Mouse (Mus musculus) intestine, embryonic 14.5 days (tissue): ENCODE results near the gene A730009L09Rik. TPM values are rescaled to one million over a fixed set of nuclear protein-coding genes. Genes with fewer than 3 reads are reported as not detected.

ENCODE experiments used
- ATAC-seq: fragments of 200-750 bp; cut with Nextera tagmentation; replicated peaks from 2 replicates; pipeline ENCODE4 v1.8.0; 2017; ENCODE audit warnings: low read depth, moderate number of reproducible peaks, moderate TSS enrichment, moderate library complexity; ENCODE audit not compliant: low FRiP score, low TSS enrichment
- DNase-seq: peaks from one replicate; pipeline ENCODE4 v3.0.0-alpha.2; 2018; ENCODE audit warnings: low spot score
- H3K27ac ChIP-seq: fragments of 300-500 bp; sonication (generic); 2 replicates; pipeline ENCODE4 v1.5.1; 2014; ENCODE audit warnings: low read depth, mild to moderate bottlenecking, control low read depth
- H3K27me3 ChIP-seq: fragments of 300-500 bp; sonication (generic); replicated peaks from 2 replicates; pipeline ENCODE4 v1.6.1; 2014; ENCODE audit warnings: low read length, control low read depth; ENCODE audit not compliant: control insufficient read depth, insufficient read depth
- H3K36me3 ChIP-seq: fragments of 300-500 bp; sonication (generic); 2 replicates; pipeline ENCODE4 v1.6.1; 2014; ENCODE audit warnings: low read length, control low read depth; ENCODE audit not compliant: control insufficient read depth, insufficient read depth
- H3K4me1 ChIP-seq: fragments of 300-500 bp; sonication (generic); replicated peaks from 2 replicates; pipeline ENCODE4 v1.6.1; 2014; ENCODE audit warnings: low read length, control low read depth, mixed read lengths; ENCODE audit not compliant: control insufficient read depth, insufficient read depth
- H3K4me2 ChIP-seq: fragments of 300-500 bp; sonication (generic); 2 replicates; pipeline ENCODE4 v1.6.1; 2014; ENCODE audit warnings: low read length
- H3K4me3 ChIP-seq: fragments of 300-500 bp; sonication (generic); 2 replicates; pipeline ENCODE4 v1.5.1; 2014; ENCODE audit warnings: low read depth, low read length, control low read depth, mixed read lengths
- H3K9ac ChIP-seq: fragments of 300-500 bp; sonication (generic); 2 replicates; pipeline ENCODE4 v1.6.1; 2014; ENCODE audit warnings: mild to moderate bottlenecking, low read length
- H3K9me3 ChIP-seq: fragments of 300-500 bp; sonication (generic); 2 replicates; pipeline ENCODE4 v1.6.1; 2016; ENCODE audit warnings: low read length, control low read depth; ENCODE audit not compliant: control insufficient read depth
- WGBS: fragments of 180-500 bp; shearing (Covaris S2); extraction: QIAGEN DNeasy Blood & Tissue Kit; methylation state at CpG from one replicate; pipeline ENCODE4 v1.1.7; 2014; 5-methylcytosine and 5-hydroxymethylcytosine counted together
- polyA plus RNA-seq: library from polyadenylated mRNA; unstranded; fragments of >200 nt; fragmentation: Nextera tagmentation; extraction: Ambion mirVana; gene quantifications from 2 replicates; pipeline ENCODE4 v1.2.1, GENCODE M21; 2014

Gene A730009L09Rik
- polyA plus RNA-seq = not detected in 2 replicates

DNA sequence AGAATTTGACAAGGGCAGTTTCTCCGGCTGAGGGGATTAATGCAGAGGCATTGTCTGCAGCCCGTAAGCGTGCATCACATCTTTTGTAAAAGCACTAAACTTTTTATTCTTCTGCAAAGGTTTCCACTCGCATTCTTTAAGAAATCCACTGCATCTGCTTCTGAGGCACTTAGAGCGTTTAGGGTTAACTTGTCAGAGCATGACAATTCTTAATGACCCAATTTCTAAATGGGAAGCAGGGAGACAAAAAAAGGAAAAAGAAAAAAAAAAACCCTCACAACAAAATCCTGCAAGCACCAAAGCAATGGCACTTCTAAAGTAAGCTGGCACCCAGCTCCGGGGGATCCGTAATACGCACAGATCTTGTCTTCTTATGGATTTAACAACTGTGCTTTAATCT lies at the start of gene A730009L09Rik:
Gene A730009L09Rik (plus strand): TSS at position 301 of the 400 bp plus-strand sequence.
- Histone ChIP-seq H3K4me3 (no peak within 1 kb of the TSS), H3K4me2 (no peak within 1 kb of the TSS), H3K36me3 (no peaks in the 10 kb centered on the region), H3K9me3 (no peaks in the 10 kb centered on the region), H3K27ac (no peak within 1 kb of the TSS), H3K9ac (no peak within 1 kb of the TSS), H3K4me1 (no peaks in the 10 kb centered on the region), H3K27me3 (no peaks in the 10 kb centered on the region)
- no peak for DNase-seq
- ATAC-seq = no peak
- WGBS = 81% methylated on average over 8 of the region's 8 CpGs

- WGBS = 88% methylated on average over 6 of the region's 6 CpGs
- no peaks in the 10 kb centered on the region for H3K9me3 ChIP-seq
- no peaks in the 10 kb centered on the region for H3K27me3 ChIP-seq
- no peaks in the 10 kb centered on the region for H3K36me3 ChIP-seq
- no peak overlapping the region for H3K9ac ChIP-seq
- H3K4me3 ChIP-seq = no peak overlapping the region
- H3K27ac ChIP-seq = no peak overlapping the region
- DNase-seq (no peak), ATAC-seq (no peak)
- no peaks in the 10 kb centered on the region for H3K4me1 ChIP-seq
- H3K4me2 ChIP-seq = no peak overlapping the region
These were observed 49.2 kb upstream of the A730009L09Rik start for GRCm38 (mm10) chr16:84465581-84466165.

- 9% methylated on average over 1 of the region's 1 CpGs for WGBS
- no peaks in the 10 kb centered on the region for H3K36me3 ChIP-seq
- H3K4me1 ChIP-seq = no peaks in the 10 kb centered on the region
- ATAC-seq = no peak
- no peak for DNase-seq
- H3K9ac ChIP-seq = no peak overlapping the region
- H3K4me2 ChIP-seq = no peak overlapping the region
- no peaks in the 10 kb centered on the region for H3K9me3 ChIP-seq
- H3K27ac ChIP-seq = no peak overlapping the region
- H3K4me3 ChIP-seq = no peak overlapping the region
- no peaks in the 10 kb centered on the region for H3K27me3 ChIP-seq
These were observed 46.0 kb upstream of the A730009L09Rik start for GRCm38 (mm10) chr16:84468898-84469297.

- Histone ChIP-seq H3K4me3 (no peak overlapping the region), H3K27ac (no peak overlapping the region), H3K36me3 (no peaks in the 10 kb centered on the region), H3K27me3 (no peaks in the 10 kb centered on the region), H3K4me2 (no peak overlapping the region), H3K4me1 (no peaks in the 10 kb centered on the region), H3K9me3 (no peaks in the 10 kb centered on the region), H3K9ac (no peak overlapping the region)
- WGBS = 58% methylated on average over 1 of the region's 1 CpGs
- no peak for DNase-seq
- ATAC-seq = no peak
These were observed 44.9 kb upstream of the A730009L09Rik start for GRCm38 (mm10) chr16:84469994-84470393.

GRCm38 (mm10) chr16:84473406-84473805 lies 41.5 kb upstream of the A730009L09Rik start:
- H3K9ac ChIP-seq = no peak overlapping the region
- DNase-seq (no peak), ATAC-seq (no peak)
- H3K9me3 ChIP-seq = no peaks in the 10 kb centered on the region
- H3K27me3 ChIP-seq = no peaks in the 10 kb centered on the region
- no peaks in the 10 kb centered on the region for H3K36me3 ChIP-seq
- H3K4me1 ChIP-seq = no peaks in the 10 kb centered on the region
- H3K27ac ChIP-seq = no peak overlapping the region
- H3K4me3 ChIP-seq = no peak overlapping the region
- 88% methylated on average over 6 of the region's 6 CpGs for WGBS
- H3K4me2 ChIP-seq = no peak overlapping the region

- 83% methylated on average over 4 of the region's 4 CpGs for WGBS
- ATAC-seq = no peak
These were observed 40.2 kb upstream of the A730009L09Rik start for GRCm38 (mm10) chr16:84474712-84475111.

DNA sequence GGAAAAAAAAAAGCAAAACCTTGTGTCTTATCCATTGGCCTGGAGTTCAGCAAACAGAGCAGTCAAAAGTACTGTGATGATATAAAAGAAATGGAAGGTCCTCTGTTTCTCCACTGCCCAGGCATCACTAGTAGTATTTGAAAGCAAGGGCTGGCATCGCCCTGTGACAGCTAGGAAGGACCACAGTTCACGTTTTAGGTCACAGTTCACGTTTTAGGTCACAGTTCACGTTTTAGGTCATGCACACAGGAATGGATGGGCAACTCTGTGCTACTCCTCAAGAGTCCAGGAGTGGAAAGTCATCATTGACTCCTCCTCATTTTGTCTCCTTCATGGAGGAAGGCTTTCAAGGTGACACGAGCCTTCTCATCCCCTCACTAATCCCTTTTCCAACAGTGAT lies 38.0 kb upstream of the A730009L09Rik start:
- ATAC-seq (no peak), DNase-seq (no peak)
- Histone ChIP-seq H3K4me2 (no peak overlapping the region), H3K36me3 (no peaks in the 10 kb centered on the region), H3K4me1 (no peaks in the 10 kb centered on the region), H3K4me3 (no peak overlapping the region), H3K9ac (no peak overlapping the region), H3K9me3 (no peaks in the 10 kb centered on the region), H3K27me3 (no peaks in the 10 kb centered on the region), H3K27ac (no peak overlapping the region)
- WGBS = 74% methylated on average over 5 of the region's 5 CpGs

More at GRCm38 (mm10) chr16:84474712-84475111, 40.2 kb upstream of the A730009L09Rik start:
- H3K36me3 ChIP-seq = no peaks in the 10 kb centered on the region
- H3K4me2 ChIP-seq = no peak overlapping the region
- no peaks in the 10 kb centered on the region for H3K4me1 ChIP-seq
- no peak overlapping the region for H3K4me3 ChIP-seq
- H3K9ac ChIP-seq = no peak overlapping the region
- H3K27ac ChIP-seq = no peak overlapping the region
- no peaks in the 10 kb centered on the region for H3K27me3 ChIP-seq
- DNase-seq = no peak
- no peaks in the 10 kb centered on the region for H3K9me3 ChIP-seq

DNA sequence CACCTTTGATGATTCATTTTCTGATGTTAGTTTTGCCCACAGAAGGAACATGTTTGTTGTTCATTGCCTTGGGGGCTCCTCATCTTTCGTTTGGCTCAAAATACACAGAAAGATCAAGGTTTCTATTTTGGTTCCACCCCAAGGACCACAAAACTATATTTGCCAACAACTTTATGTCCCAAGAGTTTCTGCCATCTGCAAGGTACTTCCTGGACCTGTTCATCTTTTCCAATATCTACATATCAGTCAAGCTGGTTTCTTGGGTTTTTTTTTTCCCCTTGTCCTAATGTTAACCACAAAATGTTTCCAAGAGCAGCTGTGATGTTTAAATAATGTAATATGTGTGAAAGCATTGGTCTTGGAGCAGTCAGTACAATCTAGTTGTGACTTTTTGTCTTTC lies 37.4 kb upstream of the A730009L09Rik start:
- H3K27me3 ChIP-seq = no peaks in the 10 kb centered on the region
- no peak overlapping the region for H3K9ac ChIP-seq
- DNase-seq (no peak), ATAC-seq (no peak)
- H3K4me3 ChIP-seq = no peak overlapping the region
- 60% methylated on average over 1 of the region's 1 CpGs for WGBS
- H3K4me1 ChIP-seq = no peaks in the 10 kb centered on the region
- no peaks in the 10 kb centered on the region for H3K9me3 ChIP-seq
- no peak overlapping the region for H3K4me2 ChIP-seq
- H3K27ac ChIP-seq = no peak overlapping the region
- H3K36me3 ChIP-seq = no peaks in the 10 kb centered on the region

DNA sequence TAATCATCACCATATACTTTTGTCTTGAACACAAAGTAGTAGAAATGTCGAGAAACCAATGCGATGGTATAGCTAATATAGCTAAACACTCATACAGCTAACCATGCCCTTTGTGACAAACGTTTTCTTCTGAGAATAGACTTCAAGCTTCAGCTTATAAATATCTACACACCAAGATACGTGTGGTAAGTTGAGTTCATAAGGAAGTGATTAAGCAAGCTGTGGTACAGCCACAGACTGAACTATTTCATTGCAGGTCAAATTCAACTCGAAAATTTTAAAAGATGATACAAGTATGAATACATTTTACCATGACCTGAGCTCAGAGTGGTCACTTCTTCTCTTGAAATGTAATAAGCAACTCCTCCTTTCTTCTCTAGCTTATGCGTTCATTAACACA lies 37.0 kb upstream of the A730009L09Rik start:
- no peaks in the 10 kb centered on the region for H3K9me3 ChIP-seq
- no peaks in the 10 kb centered on the region for H3K4me1 ChIP-seq
- H3K9ac ChIP-seq = no peak overlapping the region
- ATAC-seq = no peak
- no peaks in the 10 kb centered on the region for H3K36me3 ChIP-seq
- no peak overlapping the region for H3K4me3 ChIP-seq
- 85% methylated on average over 6 of the region's 6 CpGs for WGBS
- H3K27me3 ChIP-seq = no peaks in the 10 kb centered on the region
- no peak overlapping the region for H3K27ac ChIP-seq
- H3K4me2 ChIP-seq = no peak overlapping the region
- DNase-seq = no peak
